Mouse (Mus musculus): ENCODE results near the gene Cd59a. TPM values are rescaled to one million over a fixed set of nuclear protein-coding genes. Genes with fewer than 3 reads are reported as not detected.
"Not testable (repeated sequence)": the region's sequence is repeated elsewhere in the genome, so short reads cannot be mapped to it uniquely, and the experiment has no call there.

Cd59a gene
- total RNA-seq, 1 experiment = 6.4 TPM

- no peak for DNase-seq (ENCODE audit: low read depth, low spot score)
- no peaks in the 10 kb centered on the region for H3K9me3 ChIP-seq (ENCODE audit: control insufficient read depth, insufficient read depth, low read depth, low read length)
- H3K4me1 ChIP-seq (ENCODE audit: control insufficient read depth in 2 of 2, insufficient read depth in 2 of 2, low read length in 2 of 2, poor library complexity in 1 of 2) = no peaks in the 10 kb centered on the region
- peaks cover 2% of the 10 kb centered on the region; the same call in 1 of the 2 replicates for H3K36me3 ChIP-seq (ENCODE audit: control insufficient read depth, insufficient read depth, low read length, poor library complexity, severe bottlenecking)
- H3K27ac ChIP-seq (ENCODE audit: insufficient read depth, low read depth, low read length, poor library complexity, severe bottlenecking) = no peak overlapping the region
- in situ Hi-C loops (cut with MboI; ENCODE audit: low sequenced_read_pairs in 2 of 2, unreplicated experiment in 2 of 2) = no loop called here
- no peak for TF ChIP-seq ZNF384 (IDR thresholded peaks at IDR 0.05; ENCODE audit: low read depth, low read length)
- TF ChIP-seq HCFC1 (IDR thresholded peaks at IDR 0.05; ENCODE audit: borderline replicate concordance, insufficient read depth, low read length) = no peak
- no peak for TF ChIP-seq CHD2 (IDR thresholded peaks at IDR 0.05; ENCODE audit: low read depth, low read length)
- no peak for TF ChIP-seq ZC3H11A (IDR thresholded peaks at IDR 0.05; ENCODE audit: borderline replicate concordance, low read depth, low read length)
- no peak for TF ChIP-seq MAFK (IDR thresholded peaks at IDR 0.05; ENCODE audit: insufficient read depth, low read depth, low read length)
- no peak overlapping the region for H3K9ac ChIP-seq (ENCODE audit: insufficient read depth, low read depth, low read length, poor library complexity, severe bottlenecking)
- H3K4me3 ChIP-seq (ENCODE audit: insufficient read depth in 1 of 2, low read depth in 1 of 2, low read length in 2 of 2, poor library complexity in 1 of 2, severe bottlenecking in 1 of 2) = no peak overlapping the region
Measured at GRCm38 (mm10) chr2:104062665-104063064, 32.9 kb upstream of the Cd59a start.

GRCm38 (mm10) chr2:104064152-104064551, 31.4 kb upstream of the Cd59a start:
- Histone ChIP-seq H3K9me3 (ENCODE audit: control insufficient read depth, insufficient read depth, low read depth, low read length) (no peaks in the 10 kb centered on the region), H3K4me3 (ENCODE audit: insufficient read depth in 1 of 2, low read depth in 1 of 2, low read length in 2 of 2, poor library complexity in 1 of 2, severe bottlenecking in 1 of 2) (no peak overlapping the region), H3K36me3 (ENCODE audit: control insufficient read depth, insufficient read depth, low read length, poor library complexity, severe bottlenecking) (no peaks in the 10 kb centered on the region), H3K27ac (ENCODE audit: insufficient read depth, low read depth, low read length, poor library complexity, severe bottlenecking) (no peak overlapping the region), H3K9ac (ENCODE audit: insufficient read depth, low read depth, low read length, poor library complexity, severe bottlenecking) (no peak overlapping the region), H3K4me1 (ENCODE audit: control insufficient read depth in 2 of 2, insufficient read depth in 2 of 2, low read length in 2 of 2, poor library complexity in 1 of 2) (no peaks in the 10 kb centered on the region)
- DNase-seq (ENCODE audit: low read depth, low spot score) = no peak
- in situ Hi-C loops (cut with MboI; ENCODE audit: low sequenced_read_pairs in 2 of 2, unreplicated experiment in 2 of 2) = no loop called here
- no peak for TF ChIP-seq ZC3H11A (IDR thresholded peaks at IDR 0.05; ENCODE audit: borderline replicate concordance, low read depth, low read length)
- no peak for TF ChIP-seq CHD2 (IDR thresholded peaks at IDR 0.05; ENCODE audit: low read depth, low read length)
- TF ChIP-seq MAFK (IDR thresholded peaks at IDR 0.05; ENCODE audit: insufficient read depth, low read depth, low read length) = no peak
- no peak for TF ChIP-seq HCFC1 (IDR thresholded peaks at IDR 0.05; ENCODE audit: borderline replicate concordance, insufficient read depth, low read length)
- TF ChIP-seq ZNF384 (IDR thresholded peaks at IDR 0.05; ENCODE audit: low read depth, low read length) = no peak

GRCm38 (mm10) chr2:104065526-104065925, 30.1 kb upstream of the Cd59a start, which contains the start of gene Gm10912:
TSS of gene Gm10912 (plus strand) at chr2:104065826.
- H3K36me3 ChIP-seq (ENCODE audit: control insufficient read depth, insufficient read depth, low read length, poor library complexity, severe bottlenecking); H3K9ac ChIP-seq (ENCODE audit: insufficient read depth, low read depth, low read length, poor library complexity, severe bottlenecking); H3K9me3 ChIP-seq (ENCODE audit: control insufficient read depth, insufficient read depth, low read depth, low read length); H3K4me3 ChIP-seq (ENCODE audit: insufficient read depth in 1 of 2, low read depth in 1 of 2, low read length in 2 of 2, poor library complexity in 1 of 2, severe bottlenecking in 1 of 2); H3K27ac ChIP-seq (ENCODE audit: insufficient read depth, low read depth, low read length, poor library complexity, severe bottlenecking); H3K4me1 ChIP-seq (ENCODE audit: control insufficient read depth in 2 of 2, insufficient read depth in 2 of 2, low read length in 2 of 2, poor library complexity in 1 of 2); in situ Hi-C loops (cut with MboI; ENCODE audit: low sequenced_read_pairs in 2 of 2, unreplicated experiment in 2 of 2); DNase-seq (ENCODE audit: low read depth, low spot score): not testable (repeated sequence)

- in situ Hi-C loops (cut with MboI; ENCODE audit: low sequenced_read_pairs in 2 of 2, unreplicated experiment in 2 of 2); H3K27ac ChIP-seq (ENCODE audit: insufficient read depth, low read depth, low read length, poor library complexity, severe bottlenecking); H3K4me3 ChIP-seq (ENCODE audit: insufficient read depth in 1 of 2, low read depth in 1 of 2, low read length in 2 of 2, poor library complexity in 1 of 2, severe bottlenecking in 1 of 2); H3K9me3 ChIP-seq (ENCODE audit: control insufficient read depth, insufficient read depth, low read depth, low read length); H3K36me3 ChIP-seq (ENCODE audit: control insufficient read depth, insufficient read depth, low read length, poor library complexity, severe bottlenecking); H3K9ac ChIP-seq (ENCODE audit: insufficient read depth, low read depth, low read length, poor library complexity, severe bottlenecking); H3K4me1 ChIP-seq (ENCODE audit: control insufficient read depth in 2 of 2, insufficient read depth in 2 of 2, low read length in 2 of 2, poor library complexity in 1 of 2); DNase-seq (ENCODE audit: low read depth, low spot score): not testable (repeated sequence)
Measured at GRCm38 (mm10) chr2:104068450-104068849, 27.2 kb upstream of the Cd59a start, which contains the start of gene Gm10799. TSS of gene Gm10799 (minus strand) at chr2:104068550.

- in situ Hi-C loops (cut with MboI; ENCODE audit: low sequenced_read_pairs in 2 of 2, unreplicated experiment in 2 of 2) = no loop called here
- Histone ChIP-seq H3K4me3 (ENCODE audit: insufficient read depth in 1 of 2, low read depth in 1 of 2, low read length in 2 of 2, poor library complexity in 1 of 2, severe bottlenecking in 1 of 2) (peak within 1 kb of the TSS; percentile 34 to 72), H3K4me1 (ENCODE audit: control insufficient read depth in 2 of 2, insufficient read depth in 2 of 2, low read length in 2 of 2, poor library complexity in 1 of 2) (peaks cover 5% of the 10 kb centered on the region in 2 experiments; a peak in 3 of 4 replicates), H3K9me3 (ENCODE audit: control insufficient read depth, insufficient read depth, low read depth, low read length) (no peaks in the 10 kb centered on the region), H3K9ac (ENCODE audit: insufficient read depth, low read depth, low read length, poor library complexity, severe bottlenecking) (peak within 1 kb of the TSS; percentile 59; the same call in 1 of the 2 replicates), H3K36me3 (ENCODE audit: control insufficient read depth, insufficient read depth, low read length, poor library complexity, severe bottlenecking) (no peaks in the 10 kb centered on the region), H3K27ac (ENCODE audit: insufficient read depth, low read depth, low read length, poor library complexity, severe bottlenecking) (peak within 1 kb of the TSS; percentile 14; the same call in 1 of the 2 replicates)
- TF ChIP-seq CHD2 (IDR thresholded peaks at IDR 0.05; ENCODE audit: low read depth, low read length) (no peak), ZNF384 (IDR thresholded peaks at IDR 0.05; ENCODE audit: low read depth, low read length) (no peak), HCFC1 (IDR thresholded peaks at IDR 0.05; ENCODE audit: borderline replicate concordance, insufficient read depth, low read length) (no peak), MAFK (IDR thresholded peaks at IDR 0.05; ENCODE audit: insufficient read depth, low read depth, low read length) (no peak), ZC3H11A (IDR thresholded peaks at IDR 0.05; ENCODE audit: borderline replicate concordance, low read depth, low read length) (no peak)
- DNase-seq (ENCODE audit: low read depth, low spot score) = peak; percentile 44
Measured at GRCm38 (mm10) chr2:104069704-104070185, 25.9 kb upstream of the Cd59a start, which contains the start of gene Cd59b. TSS of gene Cd59b (plus strand) at chr2:104069849.

- H3K36me3 ChIP-seq (ENCODE audit: control insufficient read depth, insufficient read depth, low read length, poor library complexity, severe bottlenecking); in situ Hi-C loops (cut with MboI; ENCODE audit: low sequenced_read_pairs in 2 of 2, unreplicated experiment in 2 of 2); H3K9me3 ChIP-seq (ENCODE audit: control insufficient read depth, insufficient read depth, low read depth, low read length); H3K4me1 ChIP-seq (ENCODE audit: control insufficient read depth in 2 of 2, insufficient read depth in 2 of 2, low read length in 2 of 2, poor library complexity in 1 of 2); H3K4me3 ChIP-seq (ENCODE audit: insufficient read depth in 1 of 2, low read depth in 1 of 2, low read length in 2 of 2, poor library complexity in 1 of 2, severe bottlenecking in 1 of 2); H3K9ac ChIP-seq (ENCODE audit: insufficient read depth, low read depth, low read length, poor library complexity, severe bottlenecking); H3K27ac ChIP-seq (ENCODE audit: insufficient read depth, low read depth, low read length, poor library complexity, severe bottlenecking); DNase-seq (ENCODE audit: low read depth, low spot score): not testable (repeated sequence)
Measured at GRCm38 (mm10) chr2:104078285-104078684, 17.3 kb upstream of the Cd59a start.

GRCm38 (mm10) chr2:104081436-104082050, 14.1 kb upstream of the Cd59a start:
- DNase-seq (ENCODE audit: low read depth, low spot score); H3K27ac ChIP-seq (ENCODE audit: insufficient read depth, low read depth, low read length, poor library complexity, severe bottlenecking); in situ Hi-C loops (cut with MboI; ENCODE audit: low sequenced_read_pairs in 2 of 2, unreplicated experiment in 2 of 2); H3K4me3 ChIP-seq (ENCODE audit: insufficient read depth in 1 of 2, low read depth in 1 of 2, low read length in 2 of 2, poor library complexity in 1 of 2, severe bottlenecking in 1 of 2); H3K9ac ChIP-seq (ENCODE audit: insufficient read depth, low read depth, low read length, poor library complexity, severe bottlenecking); H3K36me3 ChIP-seq (ENCODE audit: control insufficient read depth, insufficient read depth, low read length, poor library complexity, severe bottlenecking); H3K9me3 ChIP-seq (ENCODE audit: control insufficient read depth, insufficient read depth, low read depth, low read length); H3K4me1 ChIP-seq (ENCODE audit: control insufficient read depth in 2 of 2, insufficient read depth in 2 of 2, low read length in 2 of 2, poor library complexity in 1 of 2): not testable (repeated sequence)
